Mouse (Mus musculus) thymus, postnatal 4 days (tissue): ENCODE results near the gene Abcc9.
A peak's percentile ranks its signal among the peaks of the same experiment; 100 is the strongest.

Experiments used
- DNase-seq: peaks from one replicate; pipeline ENCODE4 v3.0.0; 2021

Abcc9 gene

DNA sequence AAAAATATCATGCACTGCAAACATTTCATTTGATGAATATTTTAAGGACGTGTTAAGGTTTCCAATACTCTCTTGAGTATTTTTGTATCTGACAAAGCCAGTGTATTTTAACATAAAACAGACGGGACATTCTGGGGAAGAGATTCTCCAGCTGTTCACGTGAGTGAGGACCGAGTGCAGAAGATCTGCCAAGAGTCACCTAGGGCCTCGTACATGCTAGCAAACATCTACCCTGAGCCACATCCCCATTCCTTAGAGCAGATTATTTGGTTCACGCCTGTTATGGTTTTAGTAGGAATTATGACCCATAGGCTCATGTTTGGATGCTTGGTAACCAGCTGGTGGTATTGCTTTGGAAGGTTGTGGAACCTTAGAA, 159.3 kb downstream of the Abcc9 start:
- no peak for DNase-seq

DNA sequence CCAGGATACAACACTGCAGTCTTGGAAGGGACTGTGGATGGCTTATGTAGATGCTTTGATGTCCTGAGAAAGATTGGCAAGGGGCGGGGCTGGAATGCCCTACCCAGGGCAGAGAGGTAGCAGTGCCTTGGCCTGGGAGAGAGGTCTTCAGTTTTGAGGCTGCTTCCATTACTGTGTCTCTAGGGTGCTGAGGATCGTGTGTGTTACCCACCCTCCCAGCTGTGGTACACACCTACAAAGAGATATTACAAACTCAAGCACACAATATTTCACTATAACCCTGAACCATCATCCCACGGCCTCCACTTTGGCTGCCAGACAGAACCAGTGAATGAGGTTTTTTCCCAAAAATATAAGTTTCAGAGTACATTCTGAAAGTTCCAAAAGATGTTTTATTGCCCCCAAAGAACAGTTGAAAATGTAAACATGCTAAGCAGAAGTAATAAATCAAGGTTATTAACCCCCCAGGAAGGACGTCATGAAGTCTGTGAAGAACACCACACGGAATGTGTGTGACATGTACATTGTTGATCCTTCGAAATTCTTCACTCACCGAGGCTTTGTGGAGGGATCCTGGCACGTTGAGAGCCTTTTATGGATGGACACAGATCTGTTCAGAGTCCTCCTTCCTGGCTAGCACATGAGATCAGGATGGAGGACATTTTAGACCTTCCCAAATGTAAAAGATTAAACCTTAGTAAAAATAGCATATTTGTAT, 159.9 kb downstream of the Abcc9 start:
- no peak for DNase-seq

DNA sequence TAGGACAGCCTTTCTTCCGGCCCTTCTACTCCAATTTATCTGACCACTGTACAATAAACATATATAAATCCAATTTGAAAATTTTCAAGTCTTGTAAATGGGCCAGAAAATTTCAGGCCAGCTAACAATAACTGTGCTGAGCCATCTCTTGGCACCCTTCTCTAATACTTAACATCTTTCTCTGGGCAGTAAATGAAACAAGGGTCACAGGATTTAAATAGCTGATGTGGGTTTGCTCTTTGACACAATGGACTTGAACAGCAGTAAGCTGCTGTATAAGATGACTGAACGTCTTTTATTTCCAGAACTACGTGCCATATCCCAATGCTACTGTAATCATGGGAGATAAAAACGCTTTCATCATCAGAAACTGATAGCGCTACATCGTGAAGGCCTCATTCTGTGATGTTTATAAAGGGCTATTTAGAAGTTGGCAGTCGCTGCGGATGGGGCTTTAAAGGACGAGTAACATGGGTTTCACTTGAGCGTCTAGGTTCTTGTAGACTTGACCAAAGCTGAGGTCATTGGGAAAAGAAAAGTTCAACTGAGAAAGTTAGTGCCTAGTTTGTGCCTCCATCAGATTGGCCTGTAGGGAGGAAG, 161.5 kb downstream of the Abcc9 start:
- DNase-seq: no peak

DNA sequence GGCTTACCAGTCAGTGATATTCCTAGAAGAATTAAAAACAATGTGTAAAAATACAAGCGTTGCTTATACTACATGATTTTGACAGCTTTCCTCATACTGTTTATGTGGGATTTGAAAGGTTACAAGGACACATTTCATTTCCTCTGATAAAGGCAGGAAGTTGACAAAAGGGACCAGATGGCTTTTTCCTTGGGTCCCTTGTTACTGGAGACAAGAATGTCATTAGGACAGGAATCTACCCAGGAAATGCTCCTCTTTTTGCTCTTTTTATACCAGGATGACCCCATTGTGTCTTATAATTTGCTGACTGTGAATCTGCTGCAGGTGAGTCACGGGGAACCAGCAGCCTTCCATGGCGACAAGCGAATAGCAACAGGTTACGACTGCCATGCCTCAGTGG, 162.0 kb downstream of the Abcc9 start:
- no peak for DNase-seq

GRCm38 (mm10) chr6:142538503-142538902, 163.6 kb downstream of the Abcc9 start:
- peak; percentile 75 for DNase-seq
